Mouse (Mus musculus): Measurements from ENCODE around the gene Rhod. TPM values are rescaled to one million over a fixed set of nuclear protein-coding genes. Genes with fewer than 3 reads are reported as not detected.

Gene Rhod
- total and polyA plus RNA-seq, 3 experiments: 0.06 TPM; not detected in 2

DNA sequence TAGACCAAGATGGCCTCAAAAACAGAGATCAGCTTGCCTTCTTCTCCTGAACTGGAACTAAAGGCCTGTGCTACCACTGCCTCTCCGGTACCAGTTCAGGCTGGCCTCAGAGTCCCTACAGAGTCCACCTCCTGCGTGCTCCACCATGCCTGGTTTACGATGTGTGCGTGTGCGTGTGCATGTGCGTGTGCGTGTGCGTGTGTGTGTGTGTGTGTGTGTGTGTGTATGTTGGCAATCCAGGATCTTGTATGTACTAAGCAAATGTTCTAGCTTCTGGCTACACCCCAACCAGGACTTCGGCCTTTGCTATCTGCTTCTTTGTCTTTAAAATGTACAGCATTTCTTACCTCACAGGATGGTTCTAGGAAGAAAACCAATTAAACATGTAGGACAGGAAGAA lies 10.0 kb upstream of the Rhod start:
- no peaks in the 10 kb centered on the region for H3K79me2 ChIP-seq (ENCODE audit: control insufficient read depth, insufficient read depth, low read length, poor library complexity)

DNA sequence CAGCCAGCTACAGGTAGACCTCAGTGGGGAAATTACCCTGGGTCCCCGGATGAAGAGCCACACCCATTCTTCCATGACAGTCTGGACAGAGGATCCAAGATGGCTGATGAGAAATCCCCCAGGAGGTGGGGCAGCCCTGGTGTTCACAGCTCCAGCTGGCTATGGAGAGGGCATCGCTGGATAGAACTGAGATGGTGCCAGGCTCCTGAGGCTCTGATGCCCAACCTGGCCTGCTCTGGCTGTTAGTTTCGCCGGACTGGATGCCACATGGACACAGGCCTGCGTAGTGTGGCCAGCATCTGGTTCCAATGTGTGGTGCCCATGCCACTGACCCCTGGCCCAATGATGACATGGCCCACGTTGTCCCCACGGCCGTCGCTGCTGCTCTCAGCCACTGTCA lies 8.2 kb upstream of the Rhod start:
- Histone ChIP-seq H3K79me2 (ENCODE audit: control insufficient read depth, insufficient read depth, low read length, poor library complexity) (no peaks in the 10 kb centered on the region), H3K4me3 (ENCODE audit: control insufficient read depth in 1 of 2, insufficient read depth in 1 of 2, low read depth in 2 of 2, low read length in 2 of 2) (no peak overlapping the region)

More for the DNA sequence above, 10.0 kb upstream of the Rhod start:
- Histone ChIP-seq H3K36me3 (ENCODE audit: control insufficient read depth in 1 of 2, insufficient read depth in 2 of 2, low read length in 2 of 2) (no peaks in the 10 kb centered on the region), H3K9ac (ENCODE audit: control insufficient read depth, low read depth, low read length, poor library complexity, severe bottlenecking) (no peak overlapping the region), H3K4me3 (ENCODE audit: control insufficient read depth in 1 of 2, insufficient read depth in 1 of 2, low read depth in 2 of 2, low read length in 2 of 2) (no peak overlapping the region), H3K9me3 (replicated peaks; ENCODE audit: insufficient read depth, low read length) (no peaks in the 10 kb centered on the region), H3K27me3 (ENCODE audit: control insufficient read depth in 1 of 2, insufficient read depth in 2 of 2, low read length in 2 of 2) (peaks cover 7 to 13% of the 10 kb centered on the region in 2 experiments), H3K4me1 (ENCODE audit: control insufficient read depth in 1 of 2, insufficient read depth in 2 of 2, low read length in 2 of 2) (no peaks in the 10 kb centered on the region), H3K27ac (ENCODE audit: control insufficient read depth, low read depth, low read length) (no peak overlapping the region)
- DNase-seq (ENCODE audit: low read depth, low spot score): no peak
- no peak for TF ChIP-seq POLR2AphosphoS5 (IDR thresholded peaks at IDR 0.05; ENCODE audit: borderline replicate concordance, low read depth, low read length)

DNA sequence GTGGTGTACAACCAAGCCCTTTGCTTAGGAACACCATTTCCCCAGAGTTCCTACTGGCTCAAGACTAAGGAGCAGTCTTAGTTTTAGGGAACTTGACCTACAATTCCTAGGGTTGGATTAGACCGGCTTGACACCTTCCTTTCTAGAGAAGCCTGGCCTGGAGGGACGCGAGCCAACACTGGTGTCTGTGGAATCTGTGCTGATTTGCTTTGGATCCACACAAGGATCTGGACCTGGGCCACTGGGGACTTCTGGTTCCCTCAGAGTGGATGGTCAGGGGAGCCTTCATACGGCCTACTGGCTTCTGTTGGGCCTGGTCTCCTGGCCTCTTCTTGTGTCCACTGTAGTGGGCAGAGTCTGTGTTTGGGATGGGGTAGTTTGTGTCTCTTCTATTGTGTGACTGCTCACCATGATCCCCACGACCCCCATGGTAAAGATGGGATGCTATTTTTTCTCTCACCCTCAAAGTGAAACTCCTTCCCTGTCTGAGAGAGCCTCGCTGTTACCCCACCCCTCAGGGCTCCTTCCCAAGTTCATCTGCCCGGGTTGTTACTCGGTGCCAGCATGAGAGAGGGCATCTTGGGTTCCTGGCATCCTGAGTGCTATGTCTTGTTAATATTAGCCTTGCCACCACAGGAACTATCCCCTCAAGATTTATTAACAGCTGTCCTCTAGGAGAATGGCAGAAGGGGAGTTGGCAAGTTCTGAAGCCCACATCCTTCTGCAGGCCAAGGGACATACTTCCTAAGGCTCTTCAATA lies 7.6 kb upstream of the Rhod start:
- Histone ChIP-seq H3K27ac (ENCODE audit: control insufficient read depth, low read depth, low read length) (no peak overlapping the region), H3K9me3 (replicated peaks; ENCODE audit: insufficient read depth, low read length) (no peaks in the 10 kb centered on the region), H3K9ac (ENCODE audit: control insufficient read depth, low read depth, low read length, poor library complexity, severe bottlenecking) (no peak overlapping the region), H3K4me1 (ENCODE audit: control insufficient read depth in 1 of 2, insufficient read depth in 2 of 2, low read length in 2 of 2) (peaks cover 0 to 5% of the 10 kb centered on the region in 2 experiments; a peak in 2 of 4 replicates), H3K4me3 (ENCODE audit: control insufficient read depth in 1 of 2, insufficient read depth in 1 of 2, low read depth in 2 of 2, low read length in 2 of 2) (no peak overlapping the region), H3K36me3 (ENCODE audit: control insufficient read depth in 1 of 2, insufficient read depth in 2 of 2, low read length in 2 of 2) (no peaks in the 10 kb centered on the region), H3K27me3 (ENCODE audit: control insufficient read depth in 1 of 2, insufficient read depth in 2 of 2, low read length in 2 of 2) (peaks cover 9 to 10% of the 10 kb centered on the region in 2 experiments), H3K79me2 (ENCODE audit: control insufficient read depth, insufficient read depth, low read length, poor library complexity) (no peaks in the 10 kb centered on the region)
- TF ChIP-seq KAT2A (conservative IDR thresholded peaks at IDR 0.05; ENCODE audit: low read depth, low read length) (no peak), MAX (IDR thresholded peaks at IDR 0.05; ENCODE audit: low read length) (no peak), NELFE (IDR thresholded peaks at IDR 0.05; ENCODE audit: low read depth, low read length) (no peak)
- no peak for DNase-seq (ENCODE audit: low read depth, low spot score)

More for the DNA sequence above, 8.2 kb upstream of the Rhod start:
- TF ChIP-seq ZMIZ1 (IDR thresholded peaks at IDR 0.05; ENCODE audit: low read depth, low read length) (no peak), EP300 (IDR thresholded peaks at IDR 0.05; ENCODE audit: low read depth in 1 of 2, low read length in 2 of 2) (no peak), POLR2AphosphoS2 (IDR thresholded peaks at IDR 0.05; ENCODE audit: low read length) (no peak), CHD1 (IDR thresholded peaks at IDR 0.05; ENCODE audit: low read depth, low read length) (no peak), SIN3A (IDR thresholded peaks at IDR 0.05; ENCODE audit: low read length) (no peak), HCFC1 (IDR thresholded peaks at IDR 0.05; ENCODE audit: low read depth, low read length) (no peak), ZKSCAN1 (IDR thresholded peaks at IDR 0.05; ENCODE audit: low read depth, low read length) (no peak), CHD2 (IDR thresholded peaks at IDR 0.05; ENCODE audit: low read length) (no peak), GATA1 (IDR thresholded peaks at IDR 0.05; ENCODE audit: low read depth, low read length) (no peak), MAFK (IDR thresholded peaks at IDR 0.05; ENCODE audit: borderline replicate concordance, low read depth, low read length) (no peak), MXI1 (IDR thresholded peaks at IDR 0.05; ENCODE audit: low read depth, low read length) (no peak), KAT2A (conservative IDR thresholded peaks at IDR 0.05; ENCODE audit: low read depth, low read length) (no peak), JUND (IDR thresholded peaks at IDR 0.05; ENCODE audit: low read depth, low read length) (no peak), UBTF (IDR thresholded peaks at IDR 0.05; ENCODE audit: borderline replicate concordance, insufficient read depth, low read depth, low read length) (no peak), TAL1 (IDR thresholded peaks at IDR 0.05; ENCODE audit: low read length) (no peak), TBP (IDR thresholded peaks at IDR 0.05; ENCODE audit: low read depth, low read length) (no peak), GABPA (IDR thresholded peaks at IDR 0.05; ENCODE audit: low read depth, low read length) (no peak)
- Histone ChIP-seq H3K27me3 (ENCODE audit: control insufficient read depth in 1 of 2, insufficient read depth in 2 of 2, low read length in 2 of 2) (peaks cover 9 to 12% of the 10 kb centered on the region in 2 experiments), H3K4me1 (ENCODE audit: control insufficient read depth in 1 of 2, insufficient read depth in 2 of 2, low read length in 2 of 2) (no peaks in the 10 kb centered on the region), H3K9me3 (replicated peaks; ENCODE audit: insufficient read depth, low read length) (no peaks in the 10 kb centered on the region), H3K27ac (ENCODE audit: control insufficient read depth, low read depth, low read length) (no peak overlapping the region), H3K9ac (ENCODE audit: control insufficient read depth, low read depth, low read length, poor library complexity, severe bottlenecking) (no peak overlapping the region), H3K36me3 (ENCODE audit: control insufficient read depth in 1 of 2, insufficient read depth in 2 of 2, low read length in 2 of 2) (no peaks in the 10 kb centered on the region)
- no peak for DNase-seq (ENCODE audit: low read depth, low spot score)

Measured in MEL (cell line).